Mouse (Mus musculus): ENCODE measurements around the gene Cd84. TPM values are rescaled to one million over a fixed set of nuclear protein-coding genes. Genes with fewer than 3 reads are reported as not detected.
"Not testable (repeated sequence)": the region's sequence is repeated elsewhere in the genome, so short reads cannot be mapped to it uniquely, and the experiment has no call there.

Gene Cd84
- polyA plus RNA-seq, 1 experiment = not detected

- H3K27me3 ChIP-seq (ENCODE audit: control insufficient read depth) = no peaks in the 10 kb centered on the region
- no peak for TF ChIP-seq TAL1 (IDR thresholded peaks at IDR 0.05; ENCODE audit: low read length)
- no peak for TF ChIP-seq GATA1 (IDR thresholded peaks at IDR 0.05; ENCODE audit: low read length)
- no peak overlapping the region for H3K4me3 ChIP-seq (replicated peaks)
- no peaks in the 10 kb centered on the region for H3K9me3 ChIP-seq (ENCODE audit: control insufficient read depth, low read length)
- H3K36me3 ChIP-seq (ENCODE audit: control insufficient read depth) = no peaks in the 10 kb centered on the region
- no peaks in the 10 kb centered on the region for H3K4me1 ChIP-seq (ENCODE audit: control insufficient read depth)
These were observed 13.3 kb upstream of the Cd84 start for GRCm38 (mm10) chr1:171826164-171826563.

- Histone ChIP-seq H3K9me3 (ENCODE audit: control insufficient read depth, low read length) (no peaks in the 10 kb centered on the region), H3K4me1 (ENCODE audit: control insufficient read depth) (no peaks in the 10 kb centered on the region), H3K4me3 (replicated peaks) (no peak overlapping the region), H3K36me3 (ENCODE audit: control insufficient read depth) (no peaks in the 10 kb centered on the region), H3K27me3 (ENCODE audit: control insufficient read depth) (no peaks in the 10 kb centered on the region)
- TF ChIP-seq TAL1 (IDR thresholded peaks at IDR 0.05; ENCODE audit: low read length) (no peak), GATA1 (IDR thresholded peaks at IDR 0.05; ENCODE audit: low read length) (no peak)
These were observed 11.8 kb upstream of the Cd84 start for GRCm38 (mm10) chr1:171827674-171828073.

- H3K4me3 ChIP-seq (replicated peaks) = no peak overlapping the region
- H3K9me3 ChIP-seq (ENCODE audit: control insufficient read depth, low read length) = no peaks in the 10 kb centered on the region
- no peaks in the 10 kb centered on the region for H3K36me3 ChIP-seq (ENCODE audit: control insufficient read depth)
- H3K4me1 ChIP-seq (ENCODE audit: control insufficient read depth) = no peaks in the 10 kb centered on the region
- no peaks in the 10 kb centered on the region for H3K27me3 ChIP-seq (ENCODE audit: control insufficient read depth)
- TF ChIP-seq TAL1 (IDR thresholded peaks at IDR 0.05; ENCODE audit: low read length) (no peak), GATA1 (IDR thresholded peaks at IDR 0.05; ENCODE audit: low read length) (no peak)
These were observed 1.0 kb downstream of the Cd84 start for GRCm38 (mm10) chr1:171840450-171841023.

GRCm38 (mm10) chr1:171845035-171845754 lies 5.7 kb downstream of the Cd84 start:
- no peak overlapping the region for H3K4me3 ChIP-seq (replicated peaks)
- H3K9me3 ChIP-seq (ENCODE audit: control insufficient read depth, low read length) = no peaks in the 10 kb centered on the region
- TF ChIP-seq TAL1 (IDR thresholded peaks at IDR 0.05; ENCODE audit: low read length) = no peak
- no peak for TF ChIP-seq GATA1 (IDR thresholded peaks at IDR 0.05; ENCODE audit: low read length)
- no peaks in the 10 kb centered on the region for H3K27me3 ChIP-seq (ENCODE audit: control insufficient read depth)
- no peaks in the 10 kb centered on the region for H3K4me1 ChIP-seq (ENCODE audit: control insufficient read depth)
- no peaks in the 10 kb centered on the region for H3K36me3 ChIP-seq (ENCODE audit: control insufficient read depth)

GRCm38 (mm10) chr1:171848201-171848600 lies 8.7 kb downstream of the Cd84 start:
- Histone ChIP-seq H3K9me3 (ENCODE audit: control insufficient read depth, low read length) (no peaks in the 10 kb centered on the region), H3K36me3 (ENCODE audit: control insufficient read depth) (no peaks in the 10 kb centered on the region), H3K27me3 (ENCODE audit: control insufficient read depth) (no peaks in the 10 kb centered on the region), H3K4me1 (ENCODE audit: control insufficient read depth) (no peaks in the 10 kb centered on the region), H3K4me3 (replicated peaks) (no peak overlapping the region)
- TF ChIP-seq TAL1 (IDR thresholded peaks at IDR 0.05; ENCODE audit: low read length) = no peak
- no peak for TF ChIP-seq GATA1 (IDR thresholded peaks at IDR 0.05; ENCODE audit: low read length)

- no peak overlapping the region for H3K4me3 ChIP-seq (replicated peaks)
- H3K4me1 ChIP-seq (ENCODE audit: control insufficient read depth) = no peaks in the 10 kb centered on the region
- TF ChIP-seq GATA1 (IDR thresholded peaks at IDR 0.05; ENCODE audit: low read length) (no peak), TAL1 (IDR thresholded peaks at IDR 0.05; ENCODE audit: low read length) (no peak)
- H3K27me3 ChIP-seq (ENCODE audit: control insufficient read depth) = no peaks in the 10 kb centered on the region
- no peaks in the 10 kb centered on the region for H3K9me3 ChIP-seq (ENCODE audit: control insufficient read depth, low read length)
- no peaks in the 10 kb centered on the region for H3K36me3 ChIP-seq (ENCODE audit: control insufficient read depth)
These were observed 9.3 kb downstream of the Cd84 start for GRCm38 (mm10) chr1:171848757-171849156.

GRCm38 (mm10) chr1:171849454-171849853 lies 10.0 kb downstream of the Cd84 start:
- no peaks in the 10 kb centered on the region for H3K9me3 ChIP-seq (ENCODE audit: control insufficient read depth, low read length)
- no peaks in the 10 kb centered on the region for H3K36me3 ChIP-seq (ENCODE audit: control insufficient read depth)
- H3K4me3 ChIP-seq (replicated peaks) = no peak overlapping the region
- H3K27me3 ChIP-seq (ENCODE audit: control insufficient read depth) = no peaks in the 10 kb centered on the region
- TF ChIP-seq TAL1 (IDR thresholded peaks at IDR 0.05; ENCODE audit: low read length) (no peak), GATA1 (IDR thresholded peaks at IDR 0.05; ENCODE audit: low read length) (no peak)
- no peaks in the 10 kb centered on the region for H3K4me1 ChIP-seq (ENCODE audit: control insufficient read depth)

GRCm38 (mm10) chr1:171865467-171865866 lies 26.0 kb downstream of the Cd84 start:
- TF ChIP-seq GATA1 (IDR thresholded peaks at IDR 0.05; ENCODE audit: low read length) = no peak
- Histone ChIP-seq H3K4me3 (replicated peaks) (no peak overlapping the region), H3K9me3 (ENCODE audit: control insufficient read depth, low read length) (no peaks in the 10 kb centered on the region), H3K4me1 (ENCODE audit: control insufficient read depth) (no peaks in the 10 kb centered on the region), H3K27me3 (ENCODE audit: control insufficient read depth) (no peaks in the 10 kb centered on the region), H3K36me3 (ENCODE audit: control insufficient read depth) (no peaks in the 10 kb centered on the region)

GRCm38 (mm10) chr1:171886989-171887388 lies 47.5 kb downstream of the Cd84 start:
- no peaks in the 10 kb centered on the region for H3K36me3 ChIP-seq (ENCODE audit: control insufficient read depth)
- 0 out of 2 replicates have a peak, but pooled peaks cover 2% of the 10 kb centered on the region for H3K9me3 ChIP-seq (ENCODE audit: control insufficient read depth, low read length)
- TF ChIP-seq TAL1 (IDR thresholded peaks at IDR 0.05; ENCODE audit: low read length) (no peak), GATA1 (IDR thresholded peaks at IDR 0.05; ENCODE audit: low read length) (no peak)
- H3K4me3 ChIP-seq (replicated peaks) = no peak overlapping the region
- H3K4me1 ChIP-seq (ENCODE audit: control insufficient read depth) = no peaks in the 10 kb centered on the region
- H3K27me3 ChIP-seq (ENCODE audit: control insufficient read depth) = no peaks in the 10 kb centered on the region

- H3K9me3 ChIP-seq (ENCODE audit: control insufficient read depth, low read length); H3K4me1 ChIP-seq (ENCODE audit: control insufficient read depth); H3K27me3 ChIP-seq (ENCODE audit: control insufficient read depth); H3K36me3 ChIP-seq (ENCODE audit: control insufficient read depth); H3K4me3 ChIP-seq (replicated peaks): not testable (repeated sequence)
These were observed 55.9 kb downstream of the Cd84 start, which contains the start of gene Gm10521 for GRCm38 (mm10) chr1:171895364-171895763. Gene Gm10521, plus strand, starts transcription at chr1:171895664.
